Mouse (Mus musculus): ENCODE data around the gene Lhx3. TPM values are rescaled to one million over a fixed set of nuclear protein-coding genes. Genes with fewer than 3 reads are reported as not detected.

Gene Lhx3
- polyA plus RNA-seq, 1 experiment from 2014 or later, result 0.15 TPM

- no peak for ATAC-seq (ENCODE audit: insufficient number of reproducible peaks, insufficient read depth, low FRiP score, low TSS enrichment, low read depth)
- H3K9ac ChIP-seq, result no peak overlapping the region
- H3K9me3 ChIP-seq, result no peaks in the 10 kb centered on the region
- H3K4me1 ChIP-seq, result peaks cover 5% of the 10 kb centered on the region
- H3K27me3 ChIP-seq, result no peaks in the 10 kb centered on the region
- no peak overlapping the region for H3K4me3 ChIP-seq
- H3K4me2 ChIP-seq, result no peak overlapping the region
- H3K27ac ChIP-seq, result no peak overlapping the region
- peaks cover 5% of the 10 kb centered on the region; the same call in 1 of the 2 replicates for H3K36me3 ChIP-seq
- WGBS, result 82% methylated on average over 3 of the region's 3 CpGs
Measured at GRCm38 (mm10) chr2:26231366-26231765, 23.3 kb upstream of the Lhx3 start.

DNA sequence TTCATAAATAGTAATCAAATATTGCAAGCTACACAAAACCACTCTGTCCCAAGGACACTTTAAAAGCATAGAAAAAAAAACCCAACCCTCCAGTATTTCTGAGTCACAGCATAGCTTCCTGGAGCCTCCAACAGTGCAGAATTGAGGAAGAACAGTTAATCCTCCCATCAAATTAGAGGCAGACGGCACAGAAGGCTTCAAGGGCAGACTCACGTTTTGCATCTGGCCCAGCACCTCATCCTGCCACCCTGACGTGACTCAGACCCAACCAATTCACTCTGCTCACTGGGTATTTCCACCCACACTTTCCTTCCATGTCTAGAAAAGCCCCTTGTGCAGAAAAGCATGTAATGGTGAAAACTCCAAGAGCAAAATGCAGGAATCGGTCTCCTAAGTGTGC lies 22.2 kb upstream of the Lhx3 start:
- Histone ChIP-seq H3K4me1 (no peaks in the 10 kb centered on the region), H3K9ac (no peak overlapping the region), H3K4me3 (no peak overlapping the region), H3K4me2 (no peak overlapping the region), H3K36me3 (peaks cover 16% of the 10 kb centered on the region; the same call in 1 of the 2 replicates), H3K27me3 (no peaks in the 10 kb centered on the region), H3K9me3 (no peaks in the 10 kb centered on the region), H3K27ac (no peak overlapping the region)
- no peak for ATAC-seq (ENCODE audit: insufficient number of reproducible peaks, insufficient read depth, low FRiP score, low TSS enrichment, low read depth)
- 48% methylated on average over 4 of the region's 4 CpGs for WGBS

DNA sequence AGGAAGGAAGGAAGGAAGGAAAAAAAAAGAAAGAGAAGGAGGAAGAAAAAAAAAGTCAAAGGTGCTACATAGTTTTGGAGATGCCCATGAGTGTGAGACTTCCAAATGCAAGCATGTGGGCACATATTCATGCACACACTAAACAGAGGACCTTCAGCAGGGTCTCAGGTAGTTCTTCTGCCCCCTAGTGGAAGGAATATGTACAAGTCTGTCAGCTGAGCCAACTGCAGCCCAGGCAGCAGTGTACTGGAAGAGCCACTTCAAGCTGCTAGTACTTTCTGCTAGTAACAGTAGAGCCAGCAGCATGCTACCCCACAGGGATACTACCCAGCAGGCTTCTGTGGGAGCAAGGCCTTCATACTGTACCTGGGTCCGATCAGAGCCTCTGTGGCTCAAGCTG lies 19.7 kb upstream of the Lhx3 start:
- WGBS, result 47% methylated on average over 1 of the region's 1 CpGs
- peaks cover 36% of the 10 kb centered on the region for H3K36me3 ChIP-seq
- H3K27ac ChIP-seq, result no peak overlapping the region
- H3K4me1 ChIP-seq, result no peaks in the 10 kb centered on the region
- H3K4me3 ChIP-seq, result no peak overlapping the region
- H3K27me3 ChIP-seq, result no peaks in the 10 kb centered on the region
- no peak; the same call in 1 of the 2 replicates for ATAC-seq (ENCODE audit: insufficient number of reproducible peaks, insufficient read depth, low FRiP score, low TSS enrichment, low read depth)
- no peak overlapping the region for H3K4me2 ChIP-seq
- no peaks in the 10 kb centered on the region for H3K9me3 ChIP-seq
- 0 out of 2 replicates have a peak overlapping the region, but pooled peaks have one; percentile 44 for H3K9ac ChIP-seq

DNA sequence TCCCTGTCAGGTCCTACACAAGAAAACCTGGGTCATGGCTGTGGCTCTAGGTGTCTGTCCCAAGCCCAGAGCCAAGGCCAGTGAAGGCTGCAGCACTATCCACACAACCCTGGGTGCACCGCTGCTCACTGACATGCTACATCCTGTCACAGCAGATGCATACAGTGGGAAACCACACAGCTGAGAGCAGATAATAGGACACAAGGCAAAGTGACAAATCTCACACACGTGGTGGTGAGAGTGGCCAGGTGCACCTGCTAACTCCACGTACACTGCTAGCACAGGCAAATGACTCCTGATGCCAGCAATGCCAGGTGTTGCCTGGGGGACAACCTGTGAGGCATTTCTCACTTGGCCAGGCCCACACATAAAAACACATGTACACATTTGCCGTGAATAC lies 17.2 kb upstream of the Lhx3 start:
- no peaks in the 10 kb centered on the region for H3K4me1 ChIP-seq
- no peak overlapping the region for H3K27ac ChIP-seq
- 89% methylated on average over 4 of the region's 4 CpGs for WGBS
- no peak overlapping the region for H3K4me3 ChIP-seq
- H3K9ac ChIP-seq, result no peak overlapping the region
- peaks cover 60% of the 10 kb centered on the region for H3K36me3 ChIP-seq
- no peak overlapping the region for H3K4me2 ChIP-seq
- ATAC-seq (ENCODE audit: insufficient number of reproducible peaks, insufficient read depth, low FRiP score, low TSS enrichment, low read depth), result no peak
- no peaks in the 10 kb centered on the region for H3K27me3 ChIP-seq
- H3K9me3 ChIP-seq, result no peaks in the 10 kb centered on the region

- ATAC-seq (ENCODE audit: insufficient number of reproducible peaks, insufficient read depth, low FRiP score, low TSS enrichment, low read depth), result no peak
- peaks cover 73% of the 10 kb centered on the region for H3K36me3 ChIP-seq
- H3K9me3 ChIP-seq, result no peaks in the 10 kb centered on the region
- no peak overlapping the region for H3K4me3 ChIP-seq
- WGBS, result 75% methylated on average over 3 of the region's 3 CpGs
- H3K4me2 ChIP-seq, result no peak overlapping the region
- 0 out of 2 replicates have a peak overlapping the region, but pooled peaks have one; percentile 22 for H3K9ac ChIP-seq
- H3K27me3 ChIP-seq, result no peaks in the 10 kb centered on the region
- H3K4me1 ChIP-seq, result no peaks in the 10 kb centered on the region
- H3K27ac ChIP-seq, result no peak overlapping the region
Measured at GRCm38 (mm10) chr2:26223961-26224360, 15.9 kb upstream of the Lhx3 start.

DNA sequence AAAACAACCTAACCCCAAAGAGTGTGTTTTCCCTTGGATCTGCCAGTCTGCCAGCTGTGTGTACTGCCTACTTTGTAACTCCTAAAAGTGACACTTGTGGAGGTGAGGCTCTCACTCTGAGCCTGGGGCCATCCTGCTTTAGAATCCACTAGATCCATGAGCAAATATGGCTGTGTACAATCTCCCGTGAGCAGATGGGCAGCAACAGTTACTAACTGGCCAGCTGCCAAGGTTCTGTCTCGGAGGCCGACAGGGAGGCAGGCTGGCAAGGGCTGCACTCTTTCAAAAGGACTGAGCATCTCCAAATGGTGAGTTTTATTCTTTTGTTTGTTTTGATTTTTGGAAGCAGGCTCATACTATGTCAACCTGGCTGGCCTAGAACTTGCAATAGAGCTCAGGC lies 6.4 kb upstream of the Lhx3 start:
- Histone ChIP-seq H3K27me3 (no peaks in the 10 kb centered on the region), H3K4me3 (no peak overlapping the region), H3K4me1 (no peaks in the 10 kb centered on the region), H3K9me3 (no peaks in the 10 kb centered on the region), H3K36me3 (peaks cover 80% of the 10 kb centered on the region), H3K4me2 (no peak overlapping the region), H3K9ac (no peak overlapping the region), H3K27ac (no peak overlapping the region)
- 44% methylated on average over 3 of the region's 3 CpGs for WGBS
- no peak for ATAC-seq (ENCODE audit: insufficient number of reproducible peaks, insufficient read depth, low FRiP score, low TSS enrichment, low read depth)

DNA sequence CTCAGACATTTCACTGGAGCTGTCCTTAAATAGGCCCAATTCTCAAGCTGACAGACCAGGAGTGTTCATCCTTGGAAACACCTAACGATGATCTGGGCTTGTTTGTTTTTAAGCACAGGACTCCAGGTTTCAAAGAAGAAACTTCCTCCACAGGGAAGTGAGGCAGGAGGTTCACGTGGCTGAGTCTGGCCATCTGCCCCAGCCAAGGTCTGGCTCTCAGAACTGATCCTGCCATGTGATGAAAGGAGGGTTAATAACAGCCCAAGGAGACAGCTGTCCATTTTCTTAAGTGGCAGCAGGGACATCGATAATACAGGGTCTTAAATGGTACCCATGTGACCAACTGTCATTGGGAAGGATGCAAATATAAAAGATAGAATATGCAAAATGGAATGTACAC lies 1.5 kb upstream of the Lhx3 start:
- Histone ChIP-seq H3K9ac (no peak overlapping the region), H3K9me3 (no peaks in the 10 kb centered on the region), H3K4me1 (peaks cover 7% of the 10 kb centered on the region), H3K4me2 (no peak overlapping the region), H3K27ac (no peak overlapping the region), H3K27me3 (peaks cover 37% of the 10 kb centered on the region), H3K4me3 (no peak overlapping the region), H3K36me3 (peaks cover 43% of the 10 kb centered on the region)
- WGBS, result 79% methylated on average over 3 of the region's 3 CpGs
- no peak for ATAC-seq (ENCODE audit: insufficient number of reproducible peaks, insufficient read depth, low FRiP score, low TSS enrichment, low read depth)

DNA sequence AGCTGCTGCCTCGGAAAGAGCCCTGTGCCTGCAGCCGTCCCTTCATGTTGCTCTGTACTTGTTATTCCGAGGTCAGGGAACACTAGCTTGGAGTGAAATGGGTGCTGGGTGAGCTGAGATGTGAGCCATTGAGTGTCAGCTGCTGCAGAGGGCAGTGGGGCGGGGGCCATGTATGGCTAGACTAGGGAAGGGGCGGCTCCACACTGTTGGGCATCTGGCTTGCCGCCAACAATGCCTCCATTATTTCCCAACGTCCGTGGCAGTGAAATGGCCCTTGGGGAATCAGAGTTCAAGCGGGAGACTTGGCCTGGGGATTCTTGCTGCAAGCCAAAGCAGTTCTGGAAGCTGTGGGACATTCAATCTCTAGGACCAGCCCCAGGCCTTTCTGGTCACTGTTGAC lies 530 bp downstream of the Lhx3 start:
- Histone ChIP-seq H3K27ac (no peak overlapping the region), H3K9me3 (no peaks in the 10 kb centered on the region), H3K4me1 (peaks cover 7% of the 10 kb centered on the region), H3K4me3 (no peak overlapping the region), H3K36me3 (peaks cover 32% of the 10 kb centered on the region), H3K9ac (no peak overlapping the region), H3K4me2 (no peak overlapping the region), H3K27me3 (peaks cover 57% of the 10 kb centered on the region)
- ATAC-seq (ENCODE audit: insufficient number of reproducible peaks, insufficient read depth, low FRiP score, low TSS enrichment, low read depth), result no peak
- 5% methylated on average over 9 of the region's 9 CpGs for WGBS

DNA sequence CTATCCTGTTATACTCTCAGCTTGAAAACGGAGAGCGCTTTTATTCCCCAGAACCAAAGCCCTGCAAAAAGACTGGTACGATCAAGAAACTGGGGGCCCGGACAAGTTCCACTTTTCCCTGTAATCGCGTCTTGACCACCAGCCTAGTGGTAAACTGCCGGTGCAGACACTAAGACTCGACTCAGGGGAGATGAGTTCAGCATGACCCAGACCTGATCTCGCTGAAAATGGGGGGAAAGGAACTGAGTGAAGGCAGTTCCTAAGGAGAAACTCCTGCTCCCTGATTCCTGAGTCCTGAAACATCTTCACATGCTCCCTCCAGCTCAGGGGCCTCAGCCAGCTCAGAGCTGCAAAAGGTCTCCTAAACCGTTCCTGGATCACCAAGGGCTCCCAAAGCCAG lies 2.3 kb downstream of the Lhx3 start:
- Histone ChIP-seq H3K4me1 (peaks cover 12% of the 10 kb centered on the region), H3K27me3 (peaks cover 75% of the 10 kb centered on the region), H3K4me3 (no peak overlapping the region), H3K4me2 (no peak overlapping the region), H3K36me3 (peaks cover 14% of the 10 kb centered on the region), H3K9me3 (no peaks in the 10 kb centered on the region), H3K27ac (no peak overlapping the region), H3K9ac (no peak overlapping the region)
- no peak for ATAC-seq (ENCODE audit: insufficient number of reproducible peaks, insufficient read depth, low FRiP score, low TSS enrichment, low read depth)
- WGBS, result 9% methylated on average over 10 of the region's 10 CpGs

- H3K27ac ChIP-seq, result no peak overlapping the region
- no peak overlapping the region for H3K4me2 ChIP-seq
- no peak for ATAC-seq (ENCODE audit: insufficient number of reproducible peaks, insufficient read depth, low FRiP score, low TSS enrichment, low read depth)
- no peak overlapping the region for H3K9ac ChIP-seq
- H3K9me3 ChIP-seq, result no peaks in the 10 kb centered on the region
- H3K27me3 ChIP-seq, result peaks cover 81% of the 10 kb centered on the region
- no peak overlapping the region for H3K4me3 ChIP-seq
- peaks cover 7% of the 10 kb centered on the region for H3K36me3 ChIP-seq
- WGBS, result 1% methylated on average over 16 of the region's 16 CpGs
- peaks cover 12% of the 10 kb centered on the region for H3K4me1 ChIP-seq
Measured at GRCm38 (mm10) chr2:26205126-26205525, 3.0 kb downstream of the Lhx3 start.

- no peak overlapping the region for H3K4me3 ChIP-seq
- WGBS, result 2% methylated on average over 36 of the region's 36 CpGs
- H3K36me3 ChIP-seq, result no peaks in the 10 kb centered on the region
- H3K27me3 ChIP-seq, result peaks cover 100% of the 10 kb centered on the region
- no peak overlapping the region for H3K27ac ChIP-seq
- H3K9me3 ChIP-seq, result no peaks in the 10 kb centered on the region
- no peak overlapping the region for H3K9ac ChIP-seq
- H3K4me1 ChIP-seq, result peaks cover 12% of the 10 kb centered on the region
- H3K4me2 ChIP-seq, result no peak overlapping the region
- ATAC-seq (ENCODE audit: insufficient number of reproducible peaks, insufficient read depth, low FRiP score, low TSS enrichment, low read depth), result no peak
Measured at GRCm38 (mm10) chr2:26202849-26203475, 5.1 kb downstream of the Lhx3 start.

GRCm38 (mm10) chr2:26201926-26202848 lies 5.9 kb downstream of the Lhx3 start:
- H3K4me2 ChIP-seq, result peak overlapping the region; percentile 2; the same call in 1 of the 2 replicates

More at GRCm38 (mm10) chr2:26201926-26202848, 5.9 kb downstream of the Lhx3 start:
- no peaks in the 10 kb centered on the region for H3K9me3 ChIP-seq
- no peaks in the 10 kb centered on the region for H3K36me3 ChIP-seq
- H3K27ac ChIP-seq, result no peak overlapping the region
- ATAC-seq (ENCODE audit: insufficient number of reproducible peaks, insufficient read depth, low FRiP score, low TSS enrichment, low read depth), result no peak
- H3K27me3 ChIP-seq, result peaks cover 100% of the 10 kb centered on the region
- WGBS, result under 1% methylated on average over 77 of the region's 77 CpGs
- H3K4me1 ChIP-seq, result peaks cover 12% of the 10 kb centered on the region
- H3K9ac ChIP-seq, result no peak overlapping the region
- H3K4me3 ChIP-seq, result no peak overlapping the region
